Mouse (Mus musculus) cerebellum, adult 2 months (tissue): ENCODE measurements at regions not wholly inside any gene's neighbourhood (a gene's known extent, or its start where the extent isn't known, plus 50 kb on each side); places are given as distances from the start of the nearest gene placed in this dataset.

Experiments
- CTCF ChIP-seq: fragments of 200-500 bp; IDR thresholded peaks from 2 replicates; pipeline ENCODE4 v1.5.1; 2011; ENCODE audit warnings: low read depth, mild to moderate bottlenecking, control low read depth, low read length, moderate library complexity, borderline replicate concordance; ENCODE audit not compliant: insufficient read depth
- POLR2A ChIP-seq: fragments of 200-500 bp; IDR thresholded peaks from 2 replicates; pipeline ENCODE4 v1.6.1; 2011; ENCODE audit warnings: low read length, control low read depth, borderline replicate concordance; ENCODE audit not compliant: insufficient read depth

DNA sequence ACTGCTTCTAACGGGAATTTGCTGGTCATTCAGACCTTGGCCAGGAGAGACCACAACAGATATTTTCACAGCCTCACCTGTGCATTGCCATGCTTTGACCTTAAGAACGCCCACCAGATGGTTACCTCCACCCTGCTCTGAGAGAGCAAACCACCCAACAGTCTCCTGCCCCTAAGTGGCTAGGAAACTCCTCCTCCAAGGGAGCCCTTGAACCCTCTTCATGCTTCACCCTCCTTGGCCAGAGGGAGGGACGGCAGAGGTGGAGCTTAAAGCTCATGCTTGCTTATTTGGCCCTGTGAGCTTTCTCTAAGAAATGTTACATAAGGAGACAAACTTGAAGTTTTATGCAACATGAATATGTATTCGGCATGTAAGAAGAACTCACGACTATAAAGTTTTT is 645.0 kb upstream of the Gm19410 start:
- TF ChIP-seq CTCF (no peak), POLR2A (no peak)
